Mouse (Mus musculus): ENCODE measurements around the gene Rab27a. TPM values are rescaled to one million over a fixed set of nuclear protein-coding genes. Genes with fewer than 3 reads are reported as not detected.

Rab27a gene
- polyA plus RNA-seq, 1 experiment from 2014 or later: 2.9 TPM

- H3K9me3 ChIP-seq (replicated peaks): no peaks in the 10 kb centered on the region
- WGBS: 92% methylated on average over 4 of the region's 4 CpGs
These were observed 85.9 kb downstream of the Rab27a start for GRCm38 (mm10) chr9:73130529-73130928.

DNA sequence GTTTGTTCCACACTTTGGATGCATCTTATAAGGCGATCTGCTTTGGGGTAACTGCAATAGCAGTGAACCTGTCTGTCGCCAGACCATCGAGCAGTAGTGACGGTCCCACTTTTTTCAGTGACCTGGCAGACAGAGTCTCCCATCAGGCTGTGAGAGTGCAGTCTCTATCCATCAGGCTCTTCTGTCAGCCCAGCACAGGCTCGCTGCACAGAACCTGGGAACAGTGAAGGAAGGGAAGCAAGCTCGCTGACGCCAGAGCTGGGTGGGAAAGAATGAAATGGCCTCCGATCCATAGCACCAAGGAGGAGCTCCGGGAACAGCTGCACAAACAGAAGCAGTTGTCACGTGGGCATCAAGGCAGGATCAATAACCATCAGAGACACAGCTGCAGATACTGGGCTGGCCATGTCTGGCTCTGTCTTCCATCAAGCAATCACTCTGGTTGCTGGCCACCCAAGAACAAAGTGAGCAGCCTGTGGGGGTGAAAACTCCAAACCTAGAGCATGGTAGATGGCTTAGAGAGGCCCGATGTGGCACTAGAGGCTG is 92.8 kb downstream of the Rab27a start:
- 72% methylated on average over 11 of the region's 11 CpGs for WGBS
- Histone ChIP-seq H3K4me2 (replicated peaks) (no peak overlapping the region), H3K9me3 (replicated peaks) (no peaks in the 10 kb centered on the region), H3K4me1 (no peaks in the 10 kb centered on the region), H3K27me3 (no peaks in the 10 kb centered on the region), H3K4me3 (no peak overlapping the region), H3K36me3 (no peaks in the 10 kb centered on the region), H3K27ac (no peak overlapping the region), H3K9ac (no peak overlapping the region)
- ATAC-seq (ENCODE audit: low FRiP score): no peak

More at GRCm38 (mm10) chr9:73130529-73130928, 85.9 kb downstream of the Rab27a start:
- Histone ChIP-seq H3K4me2 (replicated peaks) (no peak overlapping the region), H3K4me1 (no peaks in the 10 kb centered on the region), H3K27ac (no peak overlapping the region), H3K4me3 (no peak overlapping the region), H3K36me3 (peaks cover 48% of the 10 kb centered on the region), H3K9ac (no peak overlapping the region), H3K27me3 (no peaks in the 10 kb centered on the region)
- no peak for ATAC-seq (ENCODE audit: low FRiP score)

Small RNA genes lying within 50 kb of the gene (microRNA-seq; reads per million reads assigned to microRNA genes)
- not detected for gene Gm27353

Other genes with a start within 250 kb of the Rab27a start
- 2.1 and 2.2 TPM in 2 replicates for gene Prtg, start 238.0 kb upstream of the Rab27a start, polyA plus RNA-seq (2016; fragmentation: Nextera tagmentation; extraction: Ambion mirVana)
- 14.2 and 15.0 TPM in 2 replicates for gene Pygo1, start 119.2 kb upstream of the Rab27a start, polyA plus RNA-seq (2016; fragmentation: Nextera tagmentation; extraction: Ambion mirVana)
- gene Dyx1c1, start 86.1 kb upstream of the Rab27a start, polyA plus RNA-seq (2016; fragmentation: Nextera tagmentation; extraction: Ambion mirVana): 2.6 and 2.7 TPM in 2 replicates
- gene Gm44503, start 86.0 kb upstream of the Rab27a start, polyA plus RNA-seq (2016; fragmentation: Nextera tagmentation; extraction: Ambion mirVana): not detected in 2 replicates
- 26.5 and 27.9 TPM in 2 replicates for gene Ccpg1os, start 59.5 kb upstream of the Rab27a start, polyA plus RNA-seq (2016; fragmentation: Nextera tagmentation; extraction: Ambion mirVana)
- 38.7 and 44.3 TPM in 2 replicates for gene Ccpg1, start 59.4 kb upstream of the Rab27a start, polyA plus RNA-seq (2016; fragmentation: Nextera tagmentation; extraction: Ambion mirVana)
- gene Pigb, start 4.5 kb upstream of the Rab27a start, polyA plus RNA-seq (2016; fragmentation: Nextera tagmentation; extraction: Ambion mirVana): 14.0 and 15.1 TPM in 2 replicates
- 0.17 TPM in 1 of 2 replicates, not detected in the other for gene Khdc3, start 57.0 kb downstream of the Rab27a start, polyA plus RNA-seq (2016; fragmentation: Nextera tagmentation; extraction: Ambion mirVana)
- 0.27 TPM in 1 of 2 replicates, not detected in the other for gene Gm20509, start 57.6 kb downstream of the Rab27a start, polyA plus RNA-seq (2016; fragmentation: Nextera tagmentation; extraction: Ambion mirVana)
- 115 and 124 TPM in 2 replicates for gene Rsl24d1, start 68.6 kb downstream of the Rab27a start, polyA plus RNA-seq (2016; fragmentation: Nextera tagmentation; extraction: Ambion mirVana)